Mouse (Mus musculus): ENCODE data around the gene Sprn. TPM values are rescaled to one million over a fixed set of nuclear protein-coding genes. Genes with fewer than 3 reads are reported as not detected.

Sprn gene
- polyA plus RNA-seq, 1 experiment: 0.04 TPM

DNA sequence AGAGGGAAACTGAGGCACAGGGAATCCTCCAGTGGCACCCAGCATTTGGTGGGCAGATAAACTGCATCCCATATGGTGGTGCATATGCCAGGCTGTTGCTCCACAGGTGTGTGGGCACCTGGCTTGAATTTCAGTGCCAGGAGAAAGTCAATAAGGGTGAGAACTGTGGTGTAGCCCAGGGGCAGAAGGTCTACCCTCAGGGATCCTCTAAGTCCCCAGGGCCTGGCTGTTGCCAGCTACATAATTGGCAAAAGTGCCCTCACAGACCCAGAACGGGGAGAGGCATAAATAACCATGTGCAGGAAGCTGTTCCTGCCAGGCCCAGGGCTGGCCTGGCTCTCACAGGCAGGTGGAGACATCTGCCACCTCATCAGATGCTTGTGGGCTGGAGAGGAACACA, 18.3 kb upstream of the Sprn start, which contains the start of gene Olfr523:
Gene Olfr523, plus strand, starts transcription at position 282 of the 400 bp plus-strand sequence.
- 12% methylated on average over 1 of the region's 1 CpGs for WGBS

DNA sequence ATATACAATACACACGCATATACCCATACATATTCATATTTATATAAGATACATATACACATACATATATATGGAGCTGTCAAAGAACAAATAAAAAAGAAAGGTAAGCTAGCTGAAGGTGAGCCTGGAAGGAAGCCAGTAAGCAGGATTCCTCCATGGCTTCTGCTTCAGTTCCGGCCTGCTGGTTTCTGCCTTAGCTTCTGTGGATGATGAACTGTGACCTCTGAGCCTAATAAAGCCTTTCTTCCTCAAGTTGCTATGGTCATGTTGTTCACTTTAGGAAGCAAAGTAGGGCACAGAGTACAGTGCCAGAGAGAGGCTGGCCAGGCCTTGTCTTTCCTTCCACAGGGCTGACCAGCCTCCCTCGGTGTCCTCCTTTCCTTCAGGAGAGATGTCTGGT, 16.2 kb upstream of the Sprn start:
- Histone ChIP-seq H3K36me3 (ENCODE audit: control insufficient read depth, insufficient read depth, low read length) (no peaks in the 10 kb centered on the region), H3K4me1 (ENCODE audit: control insufficient read depth, insufficient read depth, insufficient read length) (no peaks in the 10 kb centered on the region), H3K27ac (ENCODE audit: insufficient read depth, low read length) (no peak overlapping the region), H3K27me3 (ENCODE audit: control insufficient read depth, insufficient read depth, low read length) (no peaks in the 10 kb centered on the region), H3K4me3 (ENCODE audit: extremely low read depth, insufficient read depth, insufficient read length) (no peak overlapping the region)
- 88% methylated on average over 3 of the region's 3 CpGs for WGBS
- DNase-seq (ENCODE audit: low read depth in 1 of 2, low spot score in 2 of 2): no peak
- TF ChIP-seq CTCF (IDR thresholded peaks at IDR 0.05; ENCODE audit: extremely low read depth, insufficient read depth, insufficient read length, insufficient replicate concordance) (no peak), POLR2A (IDR thresholded peaks at IDR 0.05; ENCODE audit: low read depth, low read length) (no peak)

More for the DNA sequence above, 18.3 kb upstream of the Sprn start, which contains the start of gene Olfr523:
- no peak within 1 kb of the TSS for H3K4me3 ChIP-seq (ENCODE audit: extremely low read depth, insufficient read depth, insufficient read length)
- no peak for DNase-seq (ENCODE audit: low read depth in 1 of 2, low spot score in 2 of 2)
- TF ChIP-seq POLR2A (IDR thresholded peaks at IDR 0.05; ENCODE audit: low read depth, low read length): no peak
- no peak for TF ChIP-seq CTCF (IDR thresholded peaks at IDR 0.05; ENCODE audit: extremely low read depth, insufficient read depth, insufficient read length, insufficient replicate concordance)
- H3K36me3 ChIP-seq (ENCODE audit: control insufficient read depth, insufficient read depth, low read length): no peaks in the 10 kb centered on the region
- H3K27ac ChIP-seq (ENCODE audit: insufficient read depth, low read length): no peak within 1 kb of the TSS
- no peaks in the 10 kb centered on the region for H3K27me3 ChIP-seq (ENCODE audit: control insufficient read depth, insufficient read depth, low read length)
- H3K4me1 ChIP-seq (ENCODE audit: control insufficient read depth, insufficient read depth, insufficient read length): no peaks in the 10 kb centered on the region

DNA sequence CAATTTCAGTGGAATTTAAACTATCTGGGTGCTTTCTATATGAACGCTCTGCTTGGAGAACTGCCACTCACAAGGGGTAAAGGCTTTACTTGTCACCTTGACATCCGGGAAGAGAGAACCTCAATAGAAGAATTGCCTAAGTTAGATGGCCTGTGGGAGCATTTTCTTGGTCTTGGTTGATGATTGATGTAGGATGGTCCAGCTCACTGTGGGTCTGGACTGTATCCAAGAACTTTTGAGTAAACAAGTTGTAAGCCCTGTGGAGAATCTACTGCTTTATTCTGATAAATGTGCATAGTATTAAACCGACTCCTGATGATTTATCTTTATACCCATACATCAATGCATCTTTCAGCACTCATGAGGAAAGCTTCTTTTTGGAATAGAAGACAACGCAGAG, 14.7 kb upstream of the Sprn start:
- TF ChIP-seq CTCF (IDR thresholded peaks at IDR 0.05; ENCODE audit: extremely low read depth, insufficient read depth, insufficient read length, insufficient replicate concordance): no peak
- TF ChIP-seq POLR2A (IDR thresholded peaks at IDR 0.05; ENCODE audit: low read depth, low read length): no peak
- WGBS: 90% methylated on average over 4 of the region's 4 CpGs

DNA sequence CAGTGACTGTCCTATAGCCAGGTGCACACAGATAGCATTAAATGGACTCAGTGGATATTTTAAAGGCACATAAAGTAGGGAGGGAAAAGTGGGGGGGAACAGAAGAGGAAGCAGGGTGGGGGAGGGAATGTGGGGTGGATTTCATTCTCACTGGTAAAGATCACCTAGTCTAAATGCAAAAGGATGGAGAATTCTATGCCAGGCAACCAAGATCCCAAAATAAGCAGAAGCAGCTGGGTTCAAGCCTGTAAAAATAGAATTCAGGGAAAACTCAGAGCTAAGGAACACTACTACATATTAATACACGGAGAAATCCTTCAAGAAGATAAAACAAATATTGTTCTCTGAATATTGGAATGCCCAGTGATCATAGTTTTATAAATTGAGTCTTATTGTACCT, 13.3 kb upstream of the Sprn start:
- H3K4me3 ChIP-seq (ENCODE audit: extremely low read depth, insufficient read depth, insufficient read length): no peak overlapping the region
- H3K27me3 ChIP-seq (ENCODE audit: control insufficient read depth, insufficient read depth, low read length): no peaks in the 10 kb centered on the region
- H3K4me1 ChIP-seq (ENCODE audit: control insufficient read depth, insufficient read depth, insufficient read length): no peaks in the 10 kb centered on the region
- no peak for TF ChIP-seq POLR2A (IDR thresholded peaks at IDR 0.05; ENCODE audit: low read depth, low read length)
- no peak for TF ChIP-seq CTCF (IDR thresholded peaks at IDR 0.05; ENCODE audit: extremely low read depth, insufficient read depth, insufficient read length, insufficient replicate concordance)
- DNase-seq (ENCODE audit: low read depth in 1 of 2, low spot score in 2 of 2): no peak
- no peak overlapping the region for H3K27ac ChIP-seq (ENCODE audit: insufficient read depth, low read length)
- 80% methylated on average over 1 of the region's 1 CpGs for WGBS
- H3K36me3 ChIP-seq (ENCODE audit: control insufficient read depth, insufficient read depth, low read length): no peaks in the 10 kb centered on the region

More for the DNA sequence above, 14.7 kb upstream of the Sprn start:
- H3K4me3 ChIP-seq (ENCODE audit: extremely low read depth, insufficient read depth, insufficient read length): no peak overlapping the region
- no peak overlapping the region for H3K27ac ChIP-seq (ENCODE audit: insufficient read depth, low read length)
- no peak for DNase-seq (ENCODE audit: low read depth in 1 of 2, low spot score in 2 of 2)
- no peaks in the 10 kb centered on the region for H3K4me1 ChIP-seq (ENCODE audit: control insufficient read depth, insufficient read depth, insufficient read length)
- H3K36me3 ChIP-seq (ENCODE audit: control insufficient read depth, insufficient read depth, low read length): no peaks in the 10 kb centered on the region
- H3K27me3 ChIP-seq (ENCODE audit: control insufficient read depth, insufficient read depth, low read length): no peaks in the 10 kb centered on the region

DNA sequence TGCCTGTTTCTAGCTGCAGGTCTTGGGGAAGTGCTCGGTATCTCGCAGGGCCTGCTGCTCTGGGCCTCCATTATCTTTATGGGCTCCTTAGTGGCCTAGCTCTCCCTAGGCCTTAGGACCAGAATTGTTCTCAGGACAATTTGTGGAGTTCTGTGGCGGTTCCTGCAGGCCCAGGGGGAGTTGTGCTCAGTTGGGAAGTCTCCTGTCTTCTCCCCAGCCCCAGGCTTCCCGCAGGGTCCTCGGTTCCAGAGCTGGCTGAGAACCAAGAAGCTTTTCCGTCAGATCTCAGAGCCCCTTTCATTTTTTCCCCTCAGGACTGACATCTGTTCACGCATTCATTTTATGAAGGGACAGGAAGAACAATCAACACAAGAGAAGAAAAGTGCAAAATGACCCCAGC, 10.0 kb upstream of the Sprn start, which contains the start of gene Olfr522:
Gene Olfr522, minus strand, starts transcription at position 101 of the 400 bp plus-strand sequence.
- 77% methylated on average over 7 of the region's 7 CpGs for WGBS
- no peaks in the 10 kb centered on the region for H3K4me1 ChIP-seq (ENCODE audit: control insufficient read depth, insufficient read depth, insufficient read length)
- TF ChIP-seq POLR2A (IDR thresholded peaks at IDR 0.05; ENCODE audit: low read depth, low read length): no peak
- TF ChIP-seq CTCF (IDR thresholded peaks at IDR 0.05; ENCODE audit: extremely low read depth, insufficient read depth, insufficient read length, insufficient replicate concordance): no peak
- no peaks in the 10 kb centered on the region for H3K27me3 ChIP-seq (ENCODE audit: control insufficient read depth, insufficient read depth, low read length)
- no peaks in the 10 kb centered on the region for H3K36me3 ChIP-seq (ENCODE audit: control insufficient read depth, insufficient read depth, low read length)
- H3K4me3 ChIP-seq (ENCODE audit: extremely low read depth, insufficient read depth, insufficient read length): no peak within 1 kb of the TSS
- DNase-seq (ENCODE audit: low read depth in 1 of 2, low spot score in 2 of 2): no peak
- no peak within 1 kb of the TSS for H3K27ac ChIP-seq (ENCODE audit: insufficient read depth, low read length)

DNA sequence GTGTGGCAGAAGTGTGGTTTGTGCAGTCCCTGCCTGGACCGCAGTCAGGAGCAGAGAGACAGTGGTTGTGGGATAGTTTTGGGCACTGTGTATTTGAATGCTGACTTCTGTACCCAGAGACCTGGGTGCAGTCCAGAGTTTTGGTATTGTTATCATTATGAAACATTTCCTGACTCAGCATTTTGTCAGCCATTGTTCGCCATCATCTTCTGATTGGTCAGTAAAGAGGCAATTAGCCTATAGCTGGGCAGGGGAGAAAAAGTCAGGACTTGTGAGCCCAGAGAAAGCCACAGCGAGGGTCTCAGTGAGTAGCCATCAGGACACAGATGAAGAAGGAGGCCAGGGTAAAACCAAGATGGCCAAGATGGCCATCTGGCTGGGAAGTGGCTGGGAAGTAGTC, 5.7 kb upstream of the Sprn start:
- no peak for TF ChIP-seq POLR2A (IDR thresholded peaks at IDR 0.05; ENCODE audit: low read depth, low read length)
- no peak for TF ChIP-seq CTCF (IDR thresholded peaks at IDR 0.05; ENCODE audit: extremely low read depth, insufficient read depth, insufficient read length, insufficient replicate concordance)
- Histone ChIP-seq H3K27ac (ENCODE audit: insufficient read depth, low read length) (no peak overlapping the region), H3K4me1 (ENCODE audit: control insufficient read depth, insufficient read depth, insufficient read length) (no peaks in the 10 kb centered on the region), H3K4me3 (ENCODE audit: extremely low read depth, insufficient read depth, insufficient read length) (no peak overlapping the region), H3K27me3 (ENCODE audit: control insufficient read depth, insufficient read depth, low read length) (no peaks in the 10 kb centered on the region), H3K36me3 (ENCODE audit: control insufficient read depth, insufficient read depth, low read length) (no peaks in the 10 kb centered on the region)
- WGBS: 73% methylated on average over 3 of the region's 3 CpGs
- DNase-seq (ENCODE audit: low read depth in 1 of 2, low spot score in 2 of 2): no peak

DNA sequence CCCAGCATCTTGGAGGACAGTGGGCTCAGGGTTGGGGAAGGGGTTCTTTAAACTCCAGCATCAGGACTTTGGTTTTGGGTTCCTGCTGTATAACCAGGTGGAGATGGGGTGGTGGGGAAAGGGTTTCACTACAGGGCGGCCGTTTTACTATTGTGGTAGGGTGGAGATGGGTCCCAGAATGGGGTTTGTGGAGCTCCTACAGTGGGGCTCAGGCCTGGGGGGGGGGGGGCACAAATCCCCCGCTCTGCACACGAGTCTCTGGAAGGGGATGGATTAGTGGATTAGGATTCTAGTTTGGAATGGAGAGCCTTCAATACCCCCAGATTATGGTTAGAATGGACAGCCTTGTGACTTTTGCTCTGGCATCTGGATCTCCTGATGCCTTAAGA, 854 bp downstream of the Sprn start:
- TF ChIP-seq POLR2A (IDR thresholded peaks at IDR 0.05; ENCODE audit: low read depth, low read length): no peak
- no peak for TF ChIP-seq CTCF (IDR thresholded peaks at IDR 0.05; ENCODE audit: extremely low read depth, insufficient read depth, insufficient read length, insufficient replicate concordance)
- peaks cover 2% of the 10 kb centered on the region; the same call in 1 of the 2 replicates for H3K36me3 ChIP-seq (ENCODE audit: control insufficient read depth, insufficient read depth, low read length)
- H3K4me1 ChIP-seq (ENCODE audit: control insufficient read depth, insufficient read depth, insufficient read length): no peaks in the 10 kb centered on the region
- WGBS: 34% methylated on average over 4 of the region's 4 CpGs
- DNase-seq (ENCODE audit: low read depth in 1 of 2, low spot score in 2 of 2): no peak
- no peak overlapping the region for H3K4me3 ChIP-seq (ENCODE audit: extremely low read depth, insufficient read depth, insufficient read length)
- H3K27ac ChIP-seq (ENCODE audit: insufficient read depth, low read length): no peak overlapping the region
- H3K27me3 ChIP-seq (ENCODE audit: control insufficient read depth, insufficient read depth, low read length): peaks cover 8% of the 10 kb centered on the region; the same call in 1 of the 2 replicates

Data from spleen, adult 2 months (tissue).